Mouse (Mus musculus) stomach, embryonic 16.5 days (tissue): ENCODE measurements around the gene Rcan2. TPM values are rescaled to one million over a fixed set of nuclear protein-coding genes. Genes with fewer than 3 reads are reported as not detected.

Experiments
- ATAC-seq: fragments of 200-750 bp; cut with Nextera tagmentation; 2 replicates; pipeline ENCODE4 v1.8.0; 2017; ENCODE audit warnings: moderate number of reproducible peaks, moderate TSS enrichment; ENCODE audit not compliant: insufficient read depth, low FRiP score
- H3K27ac ChIP-seq: fragments of 300-500 bp; sonication (generic); 2 replicates; pipeline ENCODE4 v1.5.1; 2014; ENCODE audit warnings: low read length
- H3K27me3 ChIP-seq: fragments of 300-500 bp; sonication (generic); 2 replicates; pipeline ENCODE4 v1.6.1; 2014; ENCODE audit warnings: low read length, control low read depth, mixed read lengths; ENCODE audit not compliant: control insufficient read depth, insufficient read depth
- H3K36me3 ChIP-seq: fragments of 300-500 bp; sonication (generic); 2 replicates; pipeline ENCODE4 v1.6.1; 2014; ENCODE audit warnings: low read length; ENCODE audit not compliant: control insufficient read depth, insufficient read depth
- H3K4me1 ChIP-seq: fragments of 300-500 bp; sonication (generic); 2 replicates; pipeline ENCODE4 v1.6.1; 2014; ENCODE audit warnings: low read length, control low read depth, mixed read lengths; ENCODE audit not compliant: control insufficient read depth, insufficient read depth
- H3K4me2 ChIP-seq: fragments of 300-500 bp; sonication (generic); 2 replicates; pipeline ENCODE4 v1.6.1; 2014; ENCODE audit warnings: low read depth, low read length, mixed read lengths
- H3K4me3 ChIP-seq: fragments of 300-500 bp; sonication (generic); replicated peaks from 2 replicates; pipeline ENCODE4 v1.5.1; 2014; ENCODE audit warnings: mild to moderate bottlenecking, low read length
- H3K9ac ChIP-seq: fragments of 300-500 bp; sonication (generic); 2 replicates; pipeline ENCODE4 v1.6.1; 2014; ENCODE audit warnings: low read length
- H3K9me3 ChIP-seq: fragments of 300-500 bp; sonication (generic); replicated peaks from 2 replicates; pipeline ENCODE4 v1.6.1; 2016; ENCODE audit warnings: low read length, control low read depth; ENCODE audit not compliant: control insufficient read depth
- WGBS: fragments of 180-500 bp; shearing (Covaris S2); extraction: QIAGEN DNeasy Blood & Tissue Kit; methylation state at CpG from one replicate; pipeline ENCODE4 v1.1.7; 2014; 5-methylcytosine and 5-hydroxymethylcytosine counted together
- polyA plus RNA-seq: library from polyadenylated mRNA; unstranded; fragments of >200 nt; fragmentation: Nextera tagmentation; extraction: Ambion mirVana; gene quantifications from 2 replicates; pipeline ENCODE4 v1.2.1, GENCODE M21; 2015

Rcan2 gene
- 11.5 and 12.0 TPM in 2 replicates for polyA plus RNA-seq

- peak; percentile 44; the same call in 1 of the 2 replicates for ATAC-seq
- 5% methylated on average over 7 of the region's 7 CpGs for WGBS
- H3K4me1 ChIP-seq: no peaks in the 10 kb centered on the region
- H3K9me3 ChIP-seq: no peaks in the 10 kb centered on the region
- peak within 1 kb of the TSS; percentile 61 for H3K4me3 ChIP-seq
- H3K27ac ChIP-seq: 0 out of 2 replicates have a peak within 1 kb of the TSS, but pooled peaks have one; percentile 33
- H3K9ac ChIP-seq: peak within 1 kb of the TSS; percentile 76
- no peaks in the 10 kb centered on the region for H3K36me3 ChIP-seq
- peak within 1 kb of the TSS; percentile 96 for H3K4me2 ChIP-seq
- peaks cover 8% of the 10 kb centered on the region; the same call in 1 of the 2 replicates for H3K27me3 ChIP-seq
Measured at GRCm38 (mm10) chr17:43801077-43801476, at the start of gene Rcan2. Gene Rcan2, plus strand, starts transcription at chr17:43801351.

- Histone ChIP-seq H3K4me3 (no peak overlapping the region), H3K27me3 (no peaks in the 10 kb centered on the region), H3K4me2 (no peak overlapping the region), H3K27ac (0 out of 2 replicates have a peak overlapping the region, but pooled peaks have one; percentile 29), H3K9ac (no peak overlapping the region), H3K9me3 (no peaks in the 10 kb centered on the region), H3K36me3 (no peaks in the 10 kb centered on the region), H3K4me1 (peaks cover 5% of the 10 kb centered on the region; the same call in 1 of the 2 replicates)
- ATAC-seq: no peak
- WGBS: 23% methylated on average over 1 of the region's 1 CpGs
Measured at GRCm38 (mm10) chr17:43752811-43753210, 48.3 kb upstream of the Rcan2 start.

- WGBS: 51% methylated on average over 5 of the region's 5 CpGs
Measured at GRCm38 (mm10) chr17:43754687-43755086, 46.5 kb upstream of the Rcan2 start.

GRCm38 (mm10) chr17:43758607-43759259 lies 42.4 kb upstream of the Rcan2 start:
- no peaks in the 10 kb centered on the region for H3K27me3 ChIP-seq
- H3K36me3 ChIP-seq: no peaks in the 10 kb centered on the region
- H3K4me3 ChIP-seq: no peak overlapping the region
- ATAC-seq: peak; percentile 87; the same call in 1 of the 2 replicates
- WGBS: 22% methylated on average over 15 of the region's 15 CpGs
- no peak overlapping the region for H3K9ac ChIP-seq
- H3K4me1 ChIP-seq: peaks cover 9% of the 10 kb centered on the region; the same call in 1 of the 2 replicates
- H3K4me2 ChIP-seq: peak overlapping the region; percentile 29; the same call in 1 of the 2 replicates
- peak overlapping the region; percentile 22; the same call in 1 of the 2 replicates for H3K27ac ChIP-seq
- no peaks in the 10 kb centered on the region for H3K9me3 ChIP-seq

More at GRCm38 (mm10) chr17:43754687-43755086, 46.5 kb upstream of the Rcan2 start:
- ATAC-seq: no peak
- Histone ChIP-seq H3K9me3 (no peaks in the 10 kb centered on the region), H3K4me2 (no peak overlapping the region), H3K4me1 (peaks cover 14% of the 10 kb centered on the region), H3K9ac (no peak overlapping the region), H3K36me3 (no peaks in the 10 kb centered on the region), H3K27ac (no peak overlapping the region), H3K27me3 (no peaks in the 10 kb centered on the region), H3K4me3 (no peak overlapping the region)

- no peak overlapping the region for H3K27ac ChIP-seq
- no peak overlapping the region for H3K4me3 ChIP-seq
- 0 out of 2 replicates have a peak, but pooled peaks cover 3% of the 10 kb centered on the region for H3K4me1 ChIP-seq
- WGBS: 58% methylated on average over 4 of the region's 4 CpGs
- no peaks in the 10 kb centered on the region for H3K9me3 ChIP-seq
- no peak for ATAC-seq
- no peak overlapping the region for H3K4me2 ChIP-seq
- no peaks in the 10 kb centered on the region for H3K36me3 ChIP-seq
- H3K27me3 ChIP-seq: no peaks in the 10 kb centered on the region
- H3K9ac ChIP-seq: no peak overlapping the region
Measured at GRCm38 (mm10) chr17:43784531-43784930, 16.6 kb upstream of the Rcan2 start.

GRCm38 (mm10) chr17:43788222-43788621 lies 12.9 kb upstream of the Rcan2 start:
- H3K9me3 ChIP-seq: no peaks in the 10 kb centered on the region
- no peaks in the 10 kb centered on the region for H3K27me3 ChIP-seq
- no peak overlapping the region for H3K4me3 ChIP-seq
- no peak overlapping the region for H3K9ac ChIP-seq
- H3K36me3 ChIP-seq: no peaks in the 10 kb centered on the region
- no peak overlapping the region for H3K27ac ChIP-seq
- H3K4me2 ChIP-seq: no peak overlapping the region
- no peak for ATAC-seq
- 0 out of 2 replicates have a peak, but pooled peaks cover 3% of the 10 kb centered on the region for H3K4me1 ChIP-seq
- 89% methylated on average over 5 of the region's 5 CpGs for WGBS

- Histone ChIP-seq H3K27ac (no peak overlapping the region), H3K9me3 (no peaks in the 10 kb centered on the region), H3K27me3 (no peaks in the 10 kb centered on the region), H3K4me2 (no peak overlapping the region), H3K4me1 (0 out of 2 replicates have a peak, but pooled peaks cover 1% of the 10 kb centered on the region), H3K9ac (no peak overlapping the region), H3K4me3 (no peak overlapping the region), H3K36me3 (no peaks in the 10 kb centered on the region)
- no peak for ATAC-seq
Measured at GRCm38 (mm10) chr17:43789376-43789775, 11.8 kb upstream of the Rcan2 start.

GRCm38 (mm10) chr17:43791751-43792150 lies 9.4 kb upstream of the Rcan2 start:
- Histone ChIP-seq H3K4me2 (no peak overlapping the region), H3K4me3 (no peak overlapping the region), H3K27ac (no peak overlapping the region), H3K27me3 (no peaks in the 10 kb centered on the region), H3K4me1 (no peaks in the 10 kb centered on the region), H3K36me3 (no peaks in the 10 kb centered on the region), H3K9me3 (no peaks in the 10 kb centered on the region), H3K9ac (no peak overlapping the region)
- no peak for ATAC-seq
- WGBS: 79% methylated on average over 3 of the region's 3 CpGs

- Histone ChIP-seq H3K4me3 (no peak overlapping the region), H3K4me1 (no peaks in the 10 kb centered on the region), H3K9me3 (no peaks in the 10 kb centered on the region), H3K4me2 (no peak overlapping the region), H3K9ac (no peak overlapping the region), H3K27ac (no peak overlapping the region), H3K36me3 (no peaks in the 10 kb centered on the region), H3K27me3 (no peaks in the 10 kb centered on the region)
- WGBS: 69% methylated on average over 1 of the region's 1 CpGs
- no peak for ATAC-seq
Measured at GRCm38 (mm10) chr17:43794731-43795280, 6.3 kb upstream of the Rcan2 start.
